Mouse (Mus musculus) kidney, adult 2 months (tissue): ENCODE data around the gene Gmcl1. TPM values are rescaled to one million over a fixed set of nuclear protein-coding genes. Genes with fewer than 3 reads are reported as not detected.

Source experiments
- DNase-seq: peaks from one replicate; pipeline ENCODE4 v3.0.0; 2021
- H3K27ac ChIP-seq: fragments of 200-500 bp; 2 replicates; pipeline ENCODE4 v1.5.1; 2012; ENCODE audit warnings: low read depth, low read length, control low read depth, inconsistent platforms; ENCODE audit not compliant: insufficient read depth
- H3K27me3 ChIP-seq: fragments of 200-500 bp; replicated peaks from 2 replicates; pipeline ENCODE4 v1.6.1; 2012; ENCODE audit warnings: mild to moderate bottlenecking, moderate library complexity, low read length, inconsistent platforms; ENCODE audit not compliant: control insufficient read depth, insufficient read depth
- H3K36me3 ChIP-seq: fragments of 200-500 bp; 2 replicates; pipeline ENCODE4 v1.6.1; 2012; ENCODE audit warnings: mild to moderate bottlenecking, moderate library complexity, low read length, inconsistent platforms; ENCODE audit not compliant: control insufficient read depth, insufficient read depth
- H3K4me1 ChIP-seq: fragments of 200-500 bp; 2 replicates; pipeline ENCODE4 v1.6.1; 2011; ENCODE audit warnings: low read length; ENCODE audit not compliant: control insufficient read depth, insufficient read depth
- H3K4me3 ChIP-seq: fragments of 200-500 bp; 2 replicates; pipeline ENCODE4 v1.5.1; 2011; ENCODE audit warnings: mild to moderate bottlenecking, low read depth, low read length, control low read depth; ENCODE audit not compliant: insufficient read depth
- CTCF ChIP-seq: fragments of 200-500 bp; conservative IDR thresholded peaks from 2 replicates; pipeline ENCODE4 v1.5.1; 2011; ENCODE audit warnings: low read depth, mild to moderate bottlenecking, control low read depth, low read length, moderate library complexity, mixed read lengths; ENCODE audit not compliant: insufficient read depth, insufficient read length
- POLR2A ChIP-seq: fragments of 200-500 bp; IDR thresholded peaks from one replicate; pipeline ENCODE4 v1.6.1; 2011; ENCODE audit warnings: low read depth, low read length, control low read depth
- WGBS: fragments of 180-500 bp; shearing (Covaris S2); methylation state at CpG from one replicate; pipeline ENCODE4 v1.1.7; 2018; 5-methylcytosine and 5-hydroxymethylcytosine counted together
- polyA plus RNA-seq: library from polyadenylated mRNA; depleted of rRNA; stranded (reverse); fragments of >200 nt; gene quantifications from 2 replicates; pipeline ENCODE4 v1.2.3, GENCODE M21; 2012

The Gmcl1 gene
- polyA plus RNA-seq, 1 experiment = 10.0 TPM

DNA sequence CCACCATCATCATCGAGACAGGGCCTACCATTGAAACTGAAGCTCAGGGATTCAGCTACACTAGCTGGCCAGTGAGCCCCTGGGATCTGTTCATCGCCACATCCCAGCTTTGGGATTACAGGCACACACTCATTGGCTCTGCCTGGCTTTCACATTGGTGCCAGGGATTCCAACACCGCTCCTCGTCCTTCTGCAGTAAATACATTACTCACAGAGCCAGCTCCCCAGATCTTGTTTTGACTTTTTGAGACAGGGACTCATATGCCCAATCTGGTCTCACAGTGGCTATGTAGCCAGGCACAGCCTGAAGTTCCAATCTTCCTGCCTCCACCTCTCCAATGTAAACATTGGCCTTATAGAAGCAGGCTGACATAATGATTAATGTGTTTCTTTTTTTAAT is 3.1 kb upstream of the Gmcl1 start:
- no peak overlapping the region for H3K27ac ChIP-seq
- H3K4me1 ChIP-seq = peaks cover 4% of the 10 kb centered on the region; the same call in 1 of the 2 replicates
- WGBS = 85% methylated on average over 4 of the region's 4 CpGs
- no peaks in the 10 kb centered on the region for H3K36me3 ChIP-seq
- no peaks in the 10 kb centered on the region for H3K27me3 ChIP-seq
- DNase-seq = no peak
- H3K4me3 ChIP-seq = no peak overlapping the region
- TF ChIP-seq CTCF (no peak), POLR2A (no peak)

DNA sequence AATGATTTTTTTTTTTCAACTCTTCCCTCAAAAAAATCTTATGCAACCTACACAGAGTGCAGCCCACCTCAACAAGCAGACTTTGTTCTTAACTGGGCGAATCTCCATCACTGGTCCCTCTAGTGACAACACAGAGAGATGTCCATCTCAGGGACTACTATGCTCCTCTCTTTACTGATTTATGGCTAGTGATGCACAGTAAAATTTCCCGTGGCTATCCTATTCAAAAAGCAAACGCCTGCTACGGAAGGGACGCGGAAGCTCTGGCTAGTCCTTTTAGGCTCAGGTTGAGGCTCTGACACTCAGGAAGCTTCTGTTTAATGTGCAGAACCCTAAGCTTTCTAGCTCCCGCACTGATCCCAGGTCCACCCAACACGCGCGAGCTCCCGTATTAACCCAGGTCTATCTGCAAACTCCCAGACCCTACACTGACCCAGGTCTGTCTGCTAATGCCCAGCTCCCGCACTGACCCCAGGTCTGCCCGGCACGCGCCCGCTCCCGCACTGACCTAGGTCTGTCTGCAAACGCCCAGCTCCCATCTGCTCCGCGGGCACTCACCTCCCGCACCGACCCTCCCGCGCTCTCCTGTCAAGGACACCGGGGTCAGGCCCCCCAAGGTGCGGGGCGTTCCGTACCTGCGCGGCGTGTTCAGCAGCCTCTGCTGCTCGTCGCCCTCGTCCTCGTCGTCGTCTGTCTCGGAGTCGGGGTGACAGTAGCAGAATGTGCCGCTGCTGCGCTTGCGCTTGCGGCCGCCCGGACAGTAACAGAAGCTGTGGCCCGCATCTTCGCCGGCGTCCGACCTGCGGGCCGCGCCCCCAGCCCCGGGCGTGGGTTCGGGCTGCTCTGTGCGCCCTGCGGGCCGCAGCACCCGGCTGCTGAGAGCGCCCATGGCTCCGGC is 658 bp downstream of the Gmcl1 start:
- H3K4me3 ChIP-seq = peak overlapping the region; percentile 96
- WGBS = under 1% methylated on average over 58 of the region's 62 CpGs
- H3K27me3 ChIP-seq = no peaks in the 10 kb centered on the region
- H3K4me1 ChIP-seq = peaks cover 11% of the 10 kb centered on the region; the same call in 1 of the 2 replicates
- TF ChIP-seq CTCF = no peak
- no peak for TF ChIP-seq POLR2A
- H3K36me3 ChIP-seq = no peaks in the 10 kb centered on the region
- no peak for DNase-seq
- peak overlapping the region; percentile 7; the same call in 1 of the 2 replicates for H3K27ac ChIP-seq

GRCm38 (mm10) chr6:86728711-86729110 is 4.5 kb downstream of the Gmcl1 start:
- Histone ChIP-seq H3K27me3 (no peaks in the 10 kb centered on the region), H3K4me1 (peaks cover 8% of the 10 kb centered on the region; the same call in 1 of the 2 replicates), H3K27ac (no peak overlapping the region), H3K36me3 (no peaks in the 10 kb centered on the region), H3K4me3 (no peak overlapping the region)
- WGBS = 94% methylated on average over 5 of the region's 5 CpGs
- DNase-seq = no peak
- TF ChIP-seq POLR2A (no peak), CTCF (no peak)

DNA sequence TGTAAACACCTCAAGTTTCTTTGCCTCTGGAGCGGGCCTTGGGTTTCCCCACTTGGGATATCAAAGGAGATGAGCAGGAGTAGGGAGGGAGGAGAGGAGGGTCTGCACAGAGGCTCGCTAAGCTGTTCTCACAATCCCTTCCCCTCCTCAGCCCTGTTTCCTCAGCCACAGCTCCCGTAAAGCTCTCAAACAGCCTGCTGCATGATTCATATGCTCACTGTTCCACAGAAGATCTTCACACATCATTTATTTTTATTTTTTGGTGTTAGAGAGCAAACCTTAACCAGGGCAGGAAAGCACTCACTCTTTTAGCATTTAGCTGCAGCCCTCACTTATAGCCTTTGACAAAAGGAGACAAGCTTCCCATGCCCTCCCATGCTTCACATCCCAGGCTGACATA is 11.2 kb downstream of the Gmcl1 start:
- TF ChIP-seq POLR2A (no peak), CTCF (no peak)
- Histone ChIP-seq H3K27ac (peak overlapping the region; percentile 76), H3K4me3 (no peak overlapping the region), H3K27me3 (no peaks in the 10 kb centered on the region), H3K4me1 (peaks cover 9% of the 10 kb centered on the region), H3K36me3 (no peaks in the 10 kb centered on the region)
- no peak for DNase-seq
- WGBS = 62% methylated on average over 3 of the region's 3 CpGs

GRCm38 (mm10) chr6:86708072-86708774 is 25.0 kb downstream of the Gmcl1 start:
- TF ChIP-seq POLR2A = no peak
- TF ChIP-seq CTCF = no peak
- Histone ChIP-seq H3K27me3 (no peaks in the 10 kb centered on the region), H3K4me1 (no peaks in the 10 kb centered on the region), H3K36me3 (peaks cover 2% of the 10 kb centered on the region; the same call in 1 of the 2 replicates), H3K27ac (no peak overlapping the region), H3K4me3 (no peak overlapping the region)
- WGBS = 73% methylated on average over 4 of the region's 4 CpGs
- DNase-seq = no peak

DNA sequence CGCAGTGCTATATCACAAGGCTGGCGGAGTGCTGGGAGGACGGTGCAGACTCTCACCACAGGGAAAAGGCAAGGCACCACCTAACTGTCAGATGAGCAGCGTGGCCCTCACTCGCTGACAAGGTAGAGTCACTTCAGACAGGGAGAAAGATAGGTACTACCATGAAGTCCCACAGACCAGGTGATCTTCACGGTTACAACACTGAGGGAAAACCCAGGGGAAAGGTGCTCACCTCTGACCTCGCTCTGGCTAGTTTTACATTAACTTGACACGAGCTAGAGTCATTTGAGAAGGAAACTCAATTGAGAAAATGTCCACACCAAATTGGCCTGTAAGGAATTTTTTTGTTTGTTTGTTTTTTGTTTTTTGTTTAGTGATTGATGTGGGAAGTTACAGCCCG is 30.6 kb downstream of the Gmcl1 start:
- Histone ChIP-seq H3K27ac (no peak overlapping the region), H3K4me1 (no peaks in the 10 kb centered on the region), H3K27me3 (no peaks in the 10 kb centered on the region), H3K36me3 (peaks cover 4% of the 10 kb centered on the region; the same call in 1 of the 2 replicates), H3K4me3 (no peak overlapping the region)
- TF ChIP-seq POLR2A = no peak
- TF ChIP-seq CTCF = no peak
- DNase-seq = no peak
- WGBS = 78% methylated on average over 9 of the region's 9 CpGs

GRCm38 (mm10) chr6:86697903-86698302 is 35.3 kb downstream of the Gmcl1 start:
- no peak for DNase-seq

More at GRCm38 (mm10) chr6:86697903-86698302, 35.3 kb downstream of the Gmcl1 start:
- Histone ChIP-seq H3K36me3 (peaks cover 4% of the 10 kb centered on the region; the same call in 1 of the 2 replicates), H3K4me3 (no peak overlapping the region), H3K4me1 (no peaks in the 10 kb centered on the region), H3K27me3 (no peaks in the 10 kb centered on the region), H3K27ac (no peak overlapping the region)
- TF ChIP-seq POLR2A = no peak
- no peak for TF ChIP-seq CTCF
- 76% methylated on average over 6 of the region's 6 CpGs for WGBS
